Mouse (Mus musculus): ENCODE measurements at regions not wholly inside any gene's neighbourhood (a gene's known extent, or its start where the extent isn't known, plus 50 kb on each side); places are given as distances from the start of the nearest gene placed in this dataset.

- Histone ChIP-seq H3K27me3 (ENCODE audit: control insufficient read depth, insufficient read depth, low read length) (0 out of 2 replicates have a peak, but pooled peaks cover 3% of the 10 kb centered on the region), H3K36me3 (ENCODE audit: control insufficient read depth, insufficient read depth, low read length) (no peaks in the 10 kb centered on the region), H3K4me1 (ENCODE audit: control insufficient read depth in 2 of 2, insufficient read depth in 2 of 2, low read length in 2 of 2) (peaks cover 9 to 12% of the 10 kb centered on the region in 2 experiments; a peak in 3 of 4 replicates), H3K4me3 (ENCODE audit: control insufficient read depth in 1 of 2, insufficient read depth in 1 of 2, low read depth in 1 of 2, low read length in 2 of 2) (no peak overlapping the region), H3K9ac (ENCODE audit: low read length) (no peak overlapping the region), H3K4me2 (ENCODE audit: low read length) (no peak overlapping the region), H3K27ac (replicated peaks in 1 of 2; ENCODE audit: control insufficient read depth in 1 of 2, insufficient read depth in 1 of 2, low read depth in 2 of 2, low read length in 2 of 2) (no peak overlapping the region), H3K9me3 (ENCODE audit: control insufficient read depth, low read length) (no peaks in the 10 kb centered on the region)
- no peak for ATAC-seq (ENCODE audit: insufficient number of reproducible peaks, insufficient read depth, low FRiP score, low read depth)
- WGBS, result 26% methylated on average over 6 of the region's 6 CpGs
These were observed 172.3 kb downstream of the Glrx3 start for GRCm38 (mm10) chr7:137609752-137610151.

- Histone ChIP-seq H3K4me1 (ENCODE audit: control insufficient read depth in 2 of 2, insufficient read depth in 2 of 2, low read length in 2 of 2) (peaks cover 9 to 12% of the 10 kb centered on the region in 2 experiments; a peak in 3 of 4 replicates), H3K36me3 (ENCODE audit: control insufficient read depth, insufficient read depth, low read length) (no peaks in the 10 kb centered on the region), H3K9me3 (ENCODE audit: control insufficient read depth, low read length) (no peaks in the 10 kb centered on the region), H3K27ac (replicated peaks in 1 of 2; ENCODE audit: control insufficient read depth in 1 of 2, insufficient read depth in 1 of 2, low read depth in 2 of 2, low read length in 2 of 2) (no peak overlapping the region), H3K4me3 (ENCODE audit: control insufficient read depth in 1 of 2, insufficient read depth in 1 of 2, low read depth in 1 of 2, low read length in 2 of 2) (no peak overlapping the region), H3K4me2 (ENCODE audit: low read length) (no peak overlapping the region), H3K27me3 (ENCODE audit: control insufficient read depth, insufficient read depth, low read length) (0 out of 2 replicates have a peak, but pooled peaks cover 3% of the 10 kb centered on the region), H3K9ac (ENCODE audit: low read length) (no peak overlapping the region)
- 44% methylated on average over 6 of the region's 6 CpGs for WGBS
- no peak for ATAC-seq (ENCODE audit: insufficient number of reproducible peaks, insufficient read depth, low FRiP score, low read depth)
These were observed 173.9 kb downstream of the Glrx3 start for GRCm38 (mm10) chr7:137611363-137611762.

GRCm38 (mm10) chr7:137611891-137612522 lies 174.6 kb downstream of the Glrx3 start:
- H3K9me3 ChIP-seq (ENCODE audit: control insufficient read depth, low read length), result no peaks in the 10 kb centered on the region
- H3K27ac ChIP-seq (replicated peaks in 1 of 2; ENCODE audit: control insufficient read depth in 1 of 2, insufficient read depth in 1 of 2, low read depth in 2 of 2, low read length in 2 of 2), result no peak overlapping the region
- peaks cover 9 to 12% of the 10 kb centered on the region in 2 experiments; a peak in 3 of 4 replicates for H3K4me1 ChIP-seq (ENCODE audit: control insufficient read depth in 2 of 2, insufficient read depth in 2 of 2, low read length in 2 of 2)
- no peak; the same call in 1 of the 2 replicates for ATAC-seq (ENCODE audit: insufficient number of reproducible peaks, insufficient read depth, low FRiP score, low read depth)
- 56% methylated on average over 7 of the region's 7 CpGs for WGBS
- 0 out of 2 replicates have a peak, but pooled peaks cover 3% of the 10 kb centered on the region for H3K27me3 ChIP-seq (ENCODE audit: control insufficient read depth, insufficient read depth, low read length)
- H3K36me3 ChIP-seq (ENCODE audit: control insufficient read depth, insufficient read depth, low read length), result no peaks in the 10 kb centered on the region
- no peak overlapping the region for H3K9ac ChIP-seq (ENCODE audit: low read length)
- H3K4me2 ChIP-seq (ENCODE audit: low read length), result no peak overlapping the region
- H3K4me3 ChIP-seq (ENCODE audit: control insufficient read depth in 1 of 2, insufficient read depth in 1 of 2, low read depth in 1 of 2, low read length in 2 of 2), result no peak overlapping the region

- H3K36me3 ChIP-seq (ENCODE audit: control insufficient read depth, insufficient read depth, low read length), result no peaks in the 10 kb centered on the region
- H3K4me2 ChIP-seq (ENCODE audit: low read length), result no peak overlapping the region
- no peak overlapping the region for H3K4me3 ChIP-seq (ENCODE audit: control insufficient read depth in 1 of 2, insufficient read depth in 1 of 2, low read depth in 1 of 2, low read length in 2 of 2)
- ATAC-seq (ENCODE audit: insufficient number of reproducible peaks, insufficient read depth, low FRiP score, low read depth), result no peak
- no peaks in the 10 kb centered on the region for H3K4me1 ChIP-seq (ENCODE audit: control insufficient read depth in 2 of 2, insufficient read depth in 2 of 2, low read length in 2 of 2)
- 38% methylated on average over 5 of the region's 5 CpGs for WGBS
- H3K9me3 ChIP-seq (ENCODE audit: control insufficient read depth, low read length), result no peaks in the 10 kb centered on the region
- H3K27ac ChIP-seq (replicated peaks in 1 of 2; ENCODE audit: control insufficient read depth in 1 of 2, insufficient read depth in 1 of 2, low read depth in 2 of 2, low read length in 2 of 2), result no peak overlapping the region
- H3K9ac ChIP-seq (ENCODE audit: low read length), result no peak overlapping the region
- H3K27me3 ChIP-seq (ENCODE audit: control insufficient read depth, insufficient read depth, low read length), result 0 out of 2 replicates have a peak, but pooled peaks cover 3% of the 10 kb centered on the region
These were observed 181.2 kb downstream of the Glrx3 start for GRCm38 (mm10) chr7:137618406-137619133.

- 68% methylated on average over 6 of the region's 6 CpGs for WGBS
- no peak for ATAC-seq (ENCODE audit: insufficient number of reproducible peaks, insufficient read depth, low FRiP score, low read depth)
- no peak overlapping the region for H3K4me2 ChIP-seq (ENCODE audit: low read length)
- H3K27ac ChIP-seq (replicated peaks in 1 of 2; ENCODE audit: control insufficient read depth in 1 of 2, insufficient read depth in 1 of 2, low read depth in 2 of 2, low read length in 2 of 2), result no peak overlapping the region
- no peak overlapping the region for H3K9ac ChIP-seq (ENCODE audit: low read length)
- H3K4me1 ChIP-seq (ENCODE audit: control insufficient read depth in 2 of 2, insufficient read depth in 2 of 2, low read length in 2 of 2), result no peaks in the 10 kb centered on the region
- H3K27me3 ChIP-seq (ENCODE audit: control insufficient read depth, insufficient read depth, low read length), result no peaks in the 10 kb centered on the region
- H3K4me3 ChIP-seq (ENCODE audit: control insufficient read depth in 1 of 2, insufficient read depth in 1 of 2, low read depth in 1 of 2, low read length in 2 of 2), result no peak overlapping the region
- no peaks in the 10 kb centered on the region for H3K36me3 ChIP-seq (ENCODE audit: control insufficient read depth, insufficient read depth, low read length)
- no peaks in the 10 kb centered on the region for H3K9me3 ChIP-seq (ENCODE audit: control insufficient read depth, low read length)
These were observed 181.9 kb downstream of the Glrx3 start for GRCm38 (mm10) chr7:137619286-137619789.

GRCm38 (mm10) chr7:137628266-137628665 lies 190.9 kb downstream of the Glrx3 start:
- Histone ChIP-seq H3K36me3 (ENCODE audit: control insufficient read depth, insufficient read depth, low read length) (no peaks in the 10 kb centered on the region), H3K9ac (ENCODE audit: low read length) (no peak overlapping the region), H3K4me3 (ENCODE audit: control insufficient read depth in 1 of 2, insufficient read depth in 1 of 2, low read depth in 1 of 2, low read length in 2 of 2) (no peak overlapping the region), H3K4me1 (ENCODE audit: control insufficient read depth in 2 of 2, insufficient read depth in 2 of 2, low read length in 2 of 2) (no peaks in the 10 kb centered on the region), H3K4me2 (ENCODE audit: low read length) (no peak overlapping the region), H3K9me3 (ENCODE audit: control insufficient read depth, low read length) (no peaks in the 10 kb centered on the region), H3K27me3 (ENCODE audit: control insufficient read depth, insufficient read depth, low read length) (no peaks in the 10 kb centered on the region), H3K27ac (replicated peaks in 1 of 2; ENCODE audit: control insufficient read depth in 1 of 2, insufficient read depth in 1 of 2, low read depth in 2 of 2, low read length in 2 of 2) (no peak overlapping the region)
- WGBS, result 81% methylated on average over 3 of the region's 3 CpGs
- no peak for ATAC-seq (ENCODE audit: insufficient number of reproducible peaks, insufficient read depth, low FRiP score, low read depth)

- no peaks in the 10 kb centered on the region for H3K27me3 ChIP-seq (ENCODE audit: control insufficient read depth, insufficient read depth, low read length)
- H3K4me2 ChIP-seq (ENCODE audit: low read length), result no peak overlapping the region
- no peaks in the 10 kb centered on the region for H3K4me1 ChIP-seq (ENCODE audit: control insufficient read depth in 2 of 2, insufficient read depth in 2 of 2, low read length in 2 of 2)
- H3K9ac ChIP-seq (ENCODE audit: low read length), result no peak overlapping the region
- no peak overlapping the region for H3K27ac ChIP-seq (replicated peaks in 1 of 2; ENCODE audit: control insufficient read depth in 1 of 2, insufficient read depth in 1 of 2, low read depth in 2 of 2, low read length in 2 of 2)
- 88% methylated on average over 5 of the region's 5 CpGs for WGBS
- H3K4me3 ChIP-seq (ENCODE audit: control insufficient read depth in 1 of 2, insufficient read depth in 1 of 2, low read depth in 1 of 2, low read length in 2 of 2), result no peak overlapping the region
- no peaks in the 10 kb centered on the region for H3K9me3 ChIP-seq (ENCODE audit: control insufficient read depth, low read length)
- no peak for ATAC-seq (ENCODE audit: insufficient number of reproducible peaks, insufficient read depth, low FRiP score, low read depth)
- no peaks in the 10 kb centered on the region for H3K36me3 ChIP-seq (ENCODE audit: control insufficient read depth, insufficient read depth, low read length)
These were observed 192.1 kb downstream of the Glrx3 start for GRCm38 (mm10) chr7:137629540-137629939.

Measured in heart, embryonic 14.5 days (tissue).